Mouse (Mus musculus) kidney, adult 11 months (tissue): ENCODE data around the gene Dnttip1.

Experiments used
- DNase-seq: peaks from one replicate; pipeline ENCODE4 v3.0.0; 2022

Gene Dnttip1

DNA sequence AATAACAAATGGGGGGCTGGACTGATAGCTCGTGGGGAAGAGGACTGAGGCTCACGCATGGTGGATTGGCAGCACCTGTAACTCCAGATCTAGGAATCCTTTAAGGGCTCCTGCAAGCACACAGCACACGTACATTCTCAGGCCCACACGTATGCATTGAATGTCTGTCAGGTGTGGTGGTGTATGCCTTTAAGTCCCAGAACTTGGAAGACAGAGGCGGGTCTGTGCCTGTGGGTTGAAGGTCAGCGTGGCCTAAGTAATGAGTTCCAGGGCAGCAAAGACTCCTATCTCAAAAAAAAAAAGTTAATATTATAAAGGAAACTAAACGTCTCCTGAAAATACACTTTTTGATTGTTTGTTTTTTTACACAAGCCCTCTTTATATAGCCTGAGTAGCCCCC is 60.8 kb downstream of the Dnttip1 start:
- no peak for DNase-seq

DNA sequence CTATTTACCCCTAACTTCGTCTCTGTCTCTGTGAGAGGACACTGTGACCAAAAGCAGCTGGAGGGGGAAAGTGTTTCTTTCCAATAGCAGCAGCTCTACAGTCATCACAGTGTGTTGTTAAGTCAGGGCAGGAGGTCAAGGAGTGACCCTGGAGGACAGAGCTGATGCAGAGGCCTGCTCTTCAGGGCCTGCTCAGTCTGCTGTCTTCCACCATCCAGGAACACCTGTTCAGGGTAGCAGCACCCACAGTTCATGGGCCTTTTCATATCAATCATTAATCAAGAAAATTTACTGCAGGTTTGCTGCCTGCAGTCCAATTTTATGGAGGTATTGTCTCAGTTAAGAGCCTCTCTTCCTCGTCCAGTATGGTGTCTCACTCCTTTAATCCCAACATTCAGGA is 67.8 kb downstream of the Dnttip1 start:
- DNase-seq, result no peak

DNA sequence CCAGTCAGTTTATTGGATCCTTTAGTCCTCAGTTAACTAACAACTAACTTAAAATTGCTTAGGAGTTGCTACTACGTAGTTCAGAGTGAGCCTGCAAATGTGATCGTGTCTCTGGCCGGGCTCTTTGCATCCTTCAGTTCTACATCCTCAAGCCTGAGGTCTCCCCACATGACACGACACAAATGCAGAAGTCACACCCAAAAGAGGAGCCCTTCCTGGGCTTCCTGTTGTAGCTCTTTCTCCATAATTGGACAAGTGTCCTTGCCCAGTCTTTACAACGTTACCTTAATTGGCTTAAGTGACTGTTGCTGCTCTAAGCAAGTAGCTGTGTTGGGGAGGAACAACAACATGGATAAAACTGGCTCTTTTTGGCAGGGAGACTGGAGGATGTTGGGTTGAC is 69.6 kb downstream of the Dnttip1 start:
- DNase-seq, result no peak

DNA sequence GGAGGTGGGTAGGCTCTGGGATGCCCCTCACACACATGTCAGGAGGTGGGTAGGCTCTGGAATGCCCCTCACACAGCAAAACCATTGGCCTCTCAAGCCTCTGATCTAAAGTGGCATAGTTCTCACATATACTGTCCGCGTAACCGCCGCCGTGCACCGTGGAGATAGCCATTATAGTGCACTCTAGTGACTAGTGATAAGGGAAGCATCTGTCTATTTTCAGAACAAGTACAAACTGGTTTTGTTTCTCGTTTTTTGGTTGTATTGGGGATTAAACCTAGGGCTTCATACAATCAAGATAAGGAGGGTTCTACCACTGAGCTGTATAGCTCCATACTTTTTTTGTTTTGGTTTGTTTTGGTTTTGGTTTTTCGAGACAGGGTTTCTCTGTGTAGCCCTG is 70.0 kb downstream of the Dnttip1 start:
- no peak for DNase-seq

DNA sequence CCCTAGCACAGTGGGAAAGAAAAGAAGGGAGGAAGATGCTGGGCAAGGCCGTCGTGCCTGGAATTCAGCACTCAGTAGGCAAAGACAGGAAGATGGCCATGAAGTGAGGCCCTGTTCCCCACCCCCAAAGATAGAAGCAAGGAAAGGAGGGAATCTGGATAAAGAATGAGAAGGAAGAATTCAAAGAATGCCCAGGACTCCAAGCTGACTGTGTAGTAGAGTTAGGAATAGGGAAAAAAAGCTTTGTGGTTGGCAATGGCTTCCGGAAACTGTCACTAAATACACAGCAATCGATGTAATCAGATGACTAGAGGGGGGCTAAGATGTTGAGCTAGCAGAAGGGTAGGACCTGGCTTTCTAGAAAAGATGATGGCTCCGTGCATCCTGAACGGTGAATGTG is 71.4 kb downstream of the Dnttip1 start:
- no peak for DNase-seq

DNA sequence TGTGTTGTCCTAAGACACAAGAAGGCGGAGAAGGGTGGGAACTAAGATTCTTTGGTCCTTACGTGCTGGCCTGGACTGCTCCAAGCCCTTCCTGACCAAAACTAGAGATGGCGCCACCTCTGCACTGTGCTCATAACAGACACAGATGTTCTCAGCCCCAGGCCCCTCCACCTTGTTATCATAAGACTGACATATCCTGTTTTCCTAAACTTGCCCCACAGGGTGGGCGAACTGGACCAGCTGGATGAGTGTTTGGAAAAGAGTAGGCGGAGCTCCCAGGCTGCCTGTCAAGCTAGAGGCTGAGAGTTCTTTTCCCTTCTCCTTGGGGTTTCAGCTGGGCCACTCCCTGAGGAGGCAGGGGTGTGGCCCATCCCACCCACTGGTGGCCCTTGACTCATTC is 71.9 kb downstream of the Dnttip1 start:
- no peak for DNase-seq
